In genomic region chr5:107028557-107028956, GRCm38 (mm10) we compare ENCODE assay signal across 15 mouse cellular contexts.
"Had no signal": no experiment of that assay in that cellular context is flagged by ENCODE, and none has a peak within 500 bp of the region (broad histone marks: within the 10 kb centered on the region; RNA-seq: fewer than 3 reads in every experiment).

No protein-coding gene starts in this region.

- H3K4me2 ChIP-seq: limb, embryonic 15.5 days; liver, embryonic 13.5 days; neural tube, embryonic 15.5 days had no signal

- H3K9ac ChIP-seq: limb, embryonic 15.5 days; liver, embryonic 13.5 days; neural tube, embryonic 15.5 days had no signal

- DNase-seq: kidney, adult 8-10 months; kidney, postnatal 25 days; layer of hippocampus, adult 9-11 months; layer of hippocampus, postnatal 36 days; liver, embryonic 13.5 days; lung, adult 2 months; lung, postnatal 36 days; midbrain, embryonic 14.5 days; right cerebral cortex, adult 18-20 months; right cerebral cortex, postnatal 25 days; thymus, postnatal 4 days had no signal

- H3K4me3 ChIP-seq: limb, embryonic 15.5 days; liver, embryonic 13.5 days; midbrain, embryonic 10.5 days; myocyte; neural tube, embryonic 15.5 days had no signal

- H3K4me1 ChIP-seq: liver, embryonic 13.5 days had no signal

- H3K27me3 ChIP-seq: limb, embryonic 15.5 days; neural tube, embryonic 15.5 days had no signal

- H3K9me3 ChIP-seq: limb, embryonic 15.5 days; liver, embryonic 13.5 days; midbrain, embryonic 10.5 days; neural tube, embryonic 15.5 days had no signal

- H3K36me3 ChIP-seq: limb, embryonic 15.5 days; liver, embryonic 13.5 days; midbrain, embryonic 10.5 days; neural tube, embryonic 15.5 days had no signal

- H3K27ac ChIP-seq: liver, embryonic 13.5 days; midbrain, embryonic 10.5 days; neural tube, embryonic 15.5 days had no signal
